Mouse (Mus musculus): ENCODE results near the gene Sipa1l3.

- TF ChIP-seq POLR2A (IDR thresholded peaks at IDR 0.05; ENCODE audit: low read depth, low read length) (no peak), CTCF (conservative IDR thresholded peaks at IDR 0.05; ENCODE audit: insufficient read depth, insufficient read length, low read depth, low read length) (no peak)
These were observed 13.7 kb downstream of the Sipa1l3 start for GRCm38 (mm10) chr7:29504683-29505290.

Measured in kidney, adult 2 months (tissue).